Mouse (Mus musculus) left cerebral cortex, postnatal 4 days (tissue): Measurements from ENCODE around the gene Igsf9. TPM values are rescaled to one million over a fixed set of nuclear protein-coding genes. Genes with fewer than 3 reads are reported as not detected.

Source experiments
- DNase-seq: peaks from one replicate; pipeline ENCODE4 v3.0.0-alpha.2; 2022
- intact Hi-C: fragments of 180-260 bp; cut with DNase I; formaldehyde crosslinking; loops from one replicate; pipeline ENCODE4 v1.15.1; 2025
- total RNA-seq, 2 experiments: library from RNA; stranded (reverse); gene quantifications; 2 replicates each; pipeline ENCODE4 v1.2.3; 2021

The Igsf9 gene
- total RNA-seq, 2 experiments from 2014 or later: 57.2 to 67.9 TPM

DNA sequence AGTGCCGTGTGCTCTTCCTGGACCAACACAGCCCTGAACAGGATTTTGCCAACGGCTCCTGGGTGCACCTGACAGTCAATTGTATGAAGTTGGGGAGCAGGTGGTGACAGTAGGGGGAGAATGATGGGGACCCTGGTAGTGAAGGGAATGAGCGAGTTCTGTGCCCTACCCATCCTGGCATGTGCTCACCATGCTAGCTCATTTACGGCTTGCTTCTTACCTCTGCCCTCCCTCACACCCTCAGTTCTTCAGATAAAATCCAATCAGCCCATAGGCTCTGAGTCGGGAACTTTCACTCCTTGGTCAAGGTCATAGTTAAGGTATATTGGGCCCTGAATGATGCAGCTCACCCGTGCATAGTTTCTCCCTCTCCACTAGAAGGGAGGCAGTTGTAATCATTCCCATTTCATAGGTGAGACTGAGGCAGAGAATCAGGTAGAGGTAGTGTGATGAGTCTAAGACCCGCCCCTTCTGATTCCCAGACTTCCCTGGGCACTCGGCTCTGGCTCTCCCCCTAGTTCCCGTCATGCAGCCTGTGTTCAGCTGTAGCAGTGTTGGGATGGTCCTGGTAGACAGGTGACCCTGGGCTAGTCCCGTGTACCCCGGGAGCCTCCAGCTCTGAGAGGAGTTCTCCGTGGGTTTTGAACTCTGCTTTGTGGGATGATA is 8.1 kb downstream of the Igsf9 start:
- DNase-seq: no peak

GRCm38 (mm10) chr1:172490261-172490661 is 8.7 kb downstream of the Igsf9 start:
- DNase-seq: peak; percentile 91
- intact Hi-C loops: no loop called here

More for the DNA sequence above, 8.1 kb downstream of the Igsf9 start:
- intact Hi-C loops: loop anchor here (2.0 to 10.0 kb wide), 2 partner anchors 77 to 905 kb away; no protein-coding TSS in a partner anchor

- DNase-seq: no peak
- intact Hi-C loops: no loop called here
Measured at GRCm38 (mm10) chr1:172492047-172492446, 10.5 kb downstream of the Igsf9 start.

DNA sequence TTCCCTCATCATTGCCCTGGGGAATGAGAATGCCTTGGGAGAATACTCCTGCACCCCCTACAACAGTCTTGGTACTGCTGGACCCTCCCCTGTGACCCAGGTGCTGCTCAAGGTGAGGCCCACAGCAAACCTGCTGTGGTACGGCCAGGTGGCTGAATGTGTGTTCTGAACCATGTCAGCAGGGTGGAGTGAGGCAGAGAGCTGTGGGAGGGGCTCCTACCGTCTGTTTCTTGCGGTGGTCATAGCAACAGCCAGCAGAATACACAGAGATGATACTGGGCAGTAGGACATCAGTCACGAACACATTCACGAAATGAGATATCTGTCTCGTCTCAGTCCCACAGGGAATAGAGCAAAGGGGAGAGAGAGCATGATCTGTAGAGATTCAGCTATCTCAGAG is 11.9 kb downstream of the Igsf9 start:
- no peak for DNase-seq

GRCm38 (mm10) chr1:172496030-172496429 is 14.4 kb downstream of the Igsf9 start:
- intact Hi-C loops: no loop called here
- no peak for DNase-seq

More for the DNA sequence above, 11.9 kb downstream of the Igsf9 start:
- intact Hi-C loops: no loop called here

DNA sequence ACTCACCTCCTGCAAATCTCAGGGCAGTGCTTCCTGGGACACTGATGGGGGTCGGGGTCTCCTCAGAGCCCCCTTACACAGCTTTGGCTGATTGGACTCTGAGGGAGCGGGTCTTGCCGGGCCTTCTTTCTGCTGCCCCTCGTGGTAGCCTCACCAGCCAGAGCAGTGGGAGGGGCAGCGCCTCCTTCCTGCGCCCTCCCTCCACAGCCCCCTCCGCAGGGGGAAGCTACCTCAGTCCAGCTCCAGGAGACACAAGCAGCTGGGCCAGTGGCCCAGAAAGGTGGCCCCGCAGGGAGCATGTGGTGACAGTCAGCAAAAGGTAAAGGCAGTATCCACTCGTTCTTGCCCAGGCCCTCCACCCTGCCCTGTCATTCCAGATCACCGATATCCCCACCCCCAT is 15.8 kb downstream of the Igsf9 start:
- DNase-seq: no peak
- intact Hi-C loops: no loop called here

- peak; percentile 55 for DNase-seq
- intact Hi-C loops: no loop called here
Measured at GRCm38 (mm10) chr1:172499765-172500441, 18.3 kb downstream of the Igsf9 start, which contains the start of gene Tagln2. Tagln2 (plus strand) TSS chr1:172500047.

GRCm38 (mm10) chr1:172500451-172501370 is 19.1 kb downstream of the Igsf9 start:
- peak; percentile 47 for DNase-seq
- intact Hi-C loops: no loop called here

- DNase-seq: no peak
Measured at GRCm38 (mm10) chr1:172501371-172502144, 20.0 kb downstream of the Igsf9 start.

DNA sequence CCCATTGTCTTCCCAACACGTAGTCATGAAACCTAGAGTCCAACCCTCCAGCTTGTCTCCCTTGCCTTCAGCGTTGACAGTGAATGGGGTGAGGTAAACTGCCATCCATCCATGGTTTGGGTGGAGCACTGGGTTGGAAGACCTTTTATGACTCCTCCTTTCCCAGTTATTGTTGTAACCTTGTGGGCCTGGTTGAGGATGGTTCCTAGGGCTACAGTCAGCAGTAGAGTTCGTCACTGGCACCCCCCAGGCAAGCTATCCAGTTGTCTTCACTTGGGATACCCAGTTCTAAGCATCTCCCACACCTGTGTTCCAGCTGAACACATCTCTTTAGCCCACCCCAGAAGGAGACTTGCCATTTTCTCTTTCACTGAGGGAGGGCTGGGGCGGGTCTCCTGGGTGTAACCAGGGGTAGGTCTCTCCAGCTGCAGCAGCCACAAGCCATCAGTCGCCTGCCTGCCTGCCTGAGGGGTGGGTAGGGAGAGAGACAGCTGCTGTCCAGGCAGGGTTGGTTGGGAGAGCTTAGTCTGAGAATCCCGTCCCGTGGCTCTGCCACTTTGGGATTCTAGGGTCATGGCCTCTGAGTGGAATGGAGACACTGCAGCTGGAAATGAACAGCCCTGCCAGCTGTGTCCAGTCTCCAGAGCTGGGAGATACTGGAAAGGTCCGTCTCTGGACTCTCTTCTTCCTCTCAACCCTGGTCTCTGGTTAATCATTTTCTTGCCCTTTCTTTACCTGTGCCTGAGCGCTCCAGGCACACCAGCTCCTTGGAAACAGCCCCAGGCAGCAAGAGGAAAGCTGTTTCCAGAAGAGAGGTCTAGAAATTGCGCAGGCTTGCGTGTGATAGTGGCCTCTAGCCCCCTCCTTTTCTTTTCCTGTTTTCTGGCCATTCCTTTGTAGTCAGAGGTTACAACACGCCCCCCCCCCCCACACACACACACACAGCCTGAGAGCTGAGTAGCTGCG is 20.8 kb downstream of the Igsf9 start:
- DNase-seq: no peak
- intact Hi-C loops: no loop called here

More at GRCm38 (mm10) chr1:172501371-172502144, 20.0 kb downstream of the Igsf9 start:
- intact Hi-C loops: no loop called here

DNA sequence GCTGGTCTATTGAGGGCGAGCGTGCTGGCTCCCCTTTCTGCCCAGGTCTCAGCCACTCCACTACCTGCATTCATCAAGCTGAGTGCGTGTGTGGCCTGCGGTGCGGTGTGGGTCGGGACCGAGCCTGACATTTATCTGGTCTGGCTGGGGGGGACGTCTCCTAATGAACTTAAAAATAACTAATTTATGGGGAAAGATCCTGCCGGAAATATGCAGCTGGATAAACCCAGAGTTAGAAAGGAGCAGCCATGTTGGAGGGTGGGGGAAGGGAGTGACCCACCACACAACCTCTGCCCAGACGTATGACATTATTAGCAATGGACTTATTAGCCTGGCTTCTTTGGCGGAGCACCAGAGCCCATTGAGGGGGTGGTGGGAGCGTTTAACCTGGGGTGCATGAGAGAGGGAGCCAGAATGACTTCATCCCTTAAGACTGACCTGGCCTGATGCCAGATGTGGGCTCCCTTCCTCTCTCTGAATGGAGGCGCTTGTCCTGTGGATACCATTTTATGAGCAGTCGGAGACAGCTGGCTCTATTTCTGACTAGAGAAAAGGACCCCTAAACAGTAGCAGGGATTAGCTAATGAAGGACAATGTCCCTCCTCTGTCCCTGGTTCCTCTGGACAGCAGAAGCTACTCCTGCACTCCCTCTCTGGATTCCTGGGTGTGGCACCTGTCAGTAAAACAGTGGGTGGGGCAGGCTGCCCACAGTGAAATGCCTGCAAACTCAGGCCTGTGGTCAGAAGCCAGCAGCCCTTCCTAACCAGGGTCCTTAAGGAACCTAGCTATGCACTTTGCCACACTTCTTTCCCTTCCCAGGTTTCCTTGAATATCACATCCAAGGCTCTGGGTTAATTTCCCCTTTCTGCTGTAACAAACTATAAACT is 21.8 kb downstream of the Igsf9 start:
- peak; percentile 59 for DNase-seq
- intact Hi-C loops: no loop called here

- intact Hi-C loops: no loop called here
Measured at GRCm38 (mm10) chr1:172504756-172505155, 23.2 kb downstream of the Igsf9 start.

GRCm38 (mm10) chr1:172507001-172507400 is 25.4 kb downstream of the Igsf9 start:
- no peak for DNase-seq
- intact Hi-C loops: no loop called here

More at GRCm38 (mm10) chr1:172504756-172505155, 23.2 kb downstream of the Igsf9 start:
- no peak for DNase-seq

DNA sequence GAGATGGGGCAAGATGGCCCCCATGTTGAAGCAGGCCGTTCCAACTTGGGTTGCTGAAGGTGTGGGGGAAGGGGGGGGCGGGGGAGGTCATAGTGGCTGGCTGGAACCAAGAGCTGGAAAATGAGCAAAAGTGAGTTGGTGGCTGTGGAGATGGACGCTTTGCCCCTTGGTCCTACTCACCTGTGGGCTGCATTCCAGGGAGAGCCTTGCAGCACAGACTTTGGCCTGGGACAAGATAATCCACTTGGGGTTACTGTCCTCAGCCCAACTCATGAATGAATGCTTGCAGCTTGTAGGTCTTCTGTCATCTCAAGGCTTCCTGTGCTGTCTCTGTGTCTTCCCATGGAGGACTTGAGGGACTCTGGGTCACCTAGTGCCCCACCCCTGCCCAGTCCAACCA is 26.1 kb downstream of the Igsf9 start:
- no peak for DNase-seq
- intact Hi-C loops: no loop called here

- intact Hi-C loops: no loop called here
Measured at GRCm38 (mm10) chr1:172508172-172508571, 26.6 kb downstream of the Igsf9 start.

GRCm38 (mm10) chr1:172509235-172509634 is 27.6 kb downstream of the Igsf9 start:
- no peak for DNase-seq
- intact Hi-C loops: no loop called here

More at GRCm38 (mm10) chr1:172508172-172508571, 26.6 kb downstream of the Igsf9 start:
- no peak for DNase-seq

DNA sequence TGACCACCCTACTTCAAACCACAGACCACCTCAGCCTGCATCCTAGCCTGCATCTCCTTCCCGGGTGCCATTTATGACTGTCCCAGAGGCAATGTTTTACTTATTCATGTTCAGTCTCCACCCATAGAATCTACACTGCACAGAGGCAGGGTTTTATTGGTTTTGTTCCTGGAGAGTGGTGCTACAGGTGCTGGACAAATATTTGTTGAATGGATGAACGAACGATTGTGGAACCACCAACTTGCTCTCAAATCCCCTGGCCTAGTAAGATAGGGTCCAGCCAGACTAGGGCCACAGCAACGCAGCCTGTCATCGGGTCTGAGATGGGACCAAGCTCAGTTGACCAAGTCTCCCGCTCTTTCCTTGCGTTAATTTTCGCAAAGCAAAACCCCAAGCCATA is 28.4 kb downstream of the Igsf9 start:
- intact Hi-C loops: no loop called here
- DNase-seq: no peak

GRCm38 (mm10) chr1:172510421-172510972 is 28.9 kb downstream of the Igsf9 start:
- intact Hi-C loops: no loop called here

More at GRCm38 (mm10) chr1:172510421-172510972, 28.9 kb downstream of the Igsf9 start:
- no peak for DNase-seq
